Mouse (Mus musculus) MEL (cell line): ENCODE results near the gene Nsun6. TPM values are rescaled to one million over a fixed set of nuclear protein-coding genes. Genes with fewer than 3 reads are reported as not detected.

Source experiments
- DNase-seq: peaks from one replicate; pipeline ENCODE4 v3.0.0; 2011; ENCODE audit warnings: low read depth, low spot score
- H3K27ac ChIP-seq: 2 replicates; pipeline ENCODE4 v1.5.1; 2012; ENCODE audit warnings: low read depth, mild to moderate bottlenecking, control low read depth, low read length, moderate library complexity; ENCODE audit not compliant: control insufficient read depth
- H3K27me3 ChIP-seq, 2 experiments: fragments of 150-350 bp in 1 of 2; sonication (generic) in 1 of 2; 2 replicates each; pipeline ENCODE4 v1.6.1; 2012; ENCODE audit warnings: low read length in 2 of 2, mild to moderate bottlenecking in 2 of 2, improper control_type of control experiment in 1 of 2, moderate library complexity in 1 of 2; ENCODE audit not compliant: insufficient read depth in 2 of 2, control insufficient read depth in 1 of 2
- H3K36me3 ChIP-seq, 2 experiments: 2 replicates each; pipeline ENCODE4 v1.6.1; 2012 to 2014; ENCODE audit warnings: low read length in 2 of 2, improper control_type of control experiment in 1 of 2, inconsistent platforms in 1 of 2, mild to moderate bottlenecking in 1 of 2; ENCODE audit not compliant: insufficient read depth in 2 of 2, control insufficient read depth in 1 of 2
- H3K4me1 ChIP-seq, 2 experiments: fragments of 150-350 bp in 1 of 2; sonication (generic) in 1 of 2; 2 replicates each; pipeline ENCODE4 v1.6.1; 2012; ENCODE audit warnings: low read length in 2 of 2, improper control_type of control experiment in 1 of 2, mild to moderate bottlenecking in 1 of 2; ENCODE audit not compliant: insufficient read depth in 2 of 2, control insufficient read depth in 1 of 2
- H3K4me3 ChIP-seq, 2 experiments: fragments of 150-350 bp in 1 of 2; sonication (generic) in 1 of 2; 2 replicates each; pipeline ENCODE4 v1.5.1; 2012; ENCODE audit warnings: low read depth in 2 of 2, low read length in 2 of 2, mild to moderate bottlenecking in 2 of 2, moderate library complexity in 2 of 2, control low read depth in 1 of 2, improper control_type of control experiment in 1 of 2; ENCODE audit not compliant: control insufficient read depth in 1 of 2, insufficient read depth in 1 of 2
- H3K79me2 ChIP-seq: 2 replicates; pipeline ENCODE4 v1.6.1; 2012; ENCODE audit warnings: mild to moderate bottlenecking, low read length, moderate library complexity; ENCODE audit not compliant: control insufficient read depth, poor library complexity, insufficient read depth
- H3K9ac ChIP-seq: 2 replicates; pipeline ENCODE4 v1.6.1; 2012; ENCODE audit warnings: low read depth, mild to moderate bottlenecking, control low read depth, low read length, moderate library complexity; ENCODE audit not compliant: control insufficient read depth, poor library complexity, severe bottlenecking
- H3K9me3 ChIP-seq: fragments of 150-350 bp; sonication (generic); replicated peaks from 2 replicates; pipeline ENCODE4 v1.6.1; 2012; ENCODE audit warnings: mild to moderate bottlenecking, low read length, improper control_type of control experiment, moderate library complexity; ENCODE audit not compliant: insufficient read depth
- BHLHE40 ChIP-seq: IDR thresholded peaks from 2 replicates; pipeline ENCODE4 v1.6.1; 2012; ENCODE audit warnings: low read depth, mild to moderate bottlenecking, inconsistent platforms, low read length, improper control_type of control experiment, borderline replicate concordance
- CHD1 ChIP-seq: IDR thresholded peaks from 2 replicates; pipeline ENCODE4 v1.6.1; 2012; ENCODE audit warnings: low read depth, mild to moderate bottlenecking, inconsistent platforms, low read length, improper control_type of control experiment
- CTCF ChIP-seq, 3 experiments: IDR thresholded peaks in 2 of 3; conservative IDR thresholded peaks in 1 of 3; 2 replicates each; pipeline ENCODE4 v1.5.1; 2011 to 2012; ENCODE audit warnings: low read length in 3 of 3, low read depth in 2 of 3, mild to moderate bottlenecking in 2 of 3, improper control_type of control experiment in 1 of 3, inconsistent platforms in 1 of 3, mixed read lengths in 1 of 3, moderate library complexity in 1 of 3; ENCODE audit not compliant: control insufficient read depth in 1 of 3, insufficient read depth in 1 of 3, poor library complexity in 1 of 3, severe bottlenecking in 1 of 3
- EP300 ChIP-seq, 2 experiments: IDR thresholded peaks; 2 replicates each; pipeline ENCODE4 v1.6.1; 2011; ENCODE audit warnings: improper control_type of control experiment in 2 of 2, low read length in 2 of 2, low read depth in 1 of 2, mild to moderate bottlenecking in 1 of 2
- ETS1 ChIP-seq: IDR thresholded peaks from 2 replicates; pipeline ENCODE4 v1.6.1; 2012; ENCODE audit warnings: low read depth, mild to moderate bottlenecking, inconsistent platforms, low read length, improper control_type of control experiment, moderate library complexity
- GABPA ChIP-seq: IDR thresholded peaks from 2 replicates; pipeline ENCODE4 v1.6.1; 2012; ENCODE audit warnings: low read depth, mild to moderate bottlenecking, inconsistent platforms, low read length, improper control_type of control experiment, moderate library complexity
- HCFC1 ChIP-seq: IDR thresholded peaks from 2 replicates; pipeline ENCODE4 v1.6.1; 2012; ENCODE audit warnings: low read depth, mild to moderate bottlenecking, inconsistent platforms, low read length, improper control_type of control experiment, moderate library complexity
- KAT2A ChIP-seq: conservative IDR thresholded peaks from 2 replicates; pipeline ENCODE4 v1.6.1; 2012; ENCODE audit warnings: low read depth, low read length, improper control_type of control experiment, inconsistent platforms
- MAX ChIP-seq: IDR thresholded peaks from 2 replicates; pipeline ENCODE4 v1.6.1; 2011; ENCODE audit warnings: low read length, improper control_type of control experiment
- MEF2A ChIP-seq: IDR thresholded peaks from 2 replicates; pipeline ENCODE4 v1.6.1; 2014; ENCODE audit warnings: low read depth, mild to moderate bottlenecking, inconsistent platforms, low read length, improper control_type of control experiment; ENCODE audit not compliant: poor library complexity, insufficient replicate concordance, severe bottlenecking; ENCODE audit errors: extremely low read depth
- MXI1 ChIP-seq: IDR thresholded peaks from 2 replicates; pipeline ENCODE4 v1.6.1; 2011; ENCODE audit warnings: mild to moderate bottlenecking, low read depth, low read length, improper control_type of control experiment
- MYB ChIP-seq: IDR thresholded peaks from 2 replicates; pipeline ENCODE4 v1.6.1; 2011; ENCODE audit warnings: mild to moderate bottlenecking, low read depth, low read length, improper control_type of control experiment
- RCOR1 ChIP-seq: IDR thresholded peaks from 2 replicates; pipeline ENCODE4 v1.6.1; 2012; ENCODE audit warnings: low read depth, mild to moderate bottlenecking, inconsistent platforms, low read length, improper control_type of control experiment
- SIN3A ChIP-seq: IDR thresholded peaks from 2 replicates; pipeline ENCODE4 v1.6.1; 2012; ENCODE audit warnings: low read length, improper control_type of control experiment, inconsistent platforms
- SMC3 ChIP-seq: IDR thresholded peaks from 2 replicates; pipeline ENCODE4 v1.6.1; 2011; ENCODE audit warnings: low read depth, low read length, improper control_type of control experiment
- TAL1 ChIP-seq: IDR thresholded peaks from 2 replicates; pipeline ENCODE4 v1.6.1; 2012; ENCODE audit warnings: mild to moderate bottlenecking, inconsistent platforms, low read length, moderate library complexity, mixed read lengths
- TBP ChIP-seq: IDR thresholded peaks from 2 replicates; pipeline ENCODE4 v1.8.0; 2011; ENCODE audit warnings: low read depth, low read length, improper control_type of control experiment
- UBTF ChIP-seq: IDR thresholded peaks from 2 replicates; pipeline ENCODE4 v1.6.1; 2012; ENCODE audit warnings: low read depth, mild to moderate bottlenecking, inconsistent platforms, low read length, improper control_type of control experiment, moderate library complexity, borderline replicate concordance; ENCODE audit not compliant: insufficient read depth
- USF1 ChIP-seq: IDR thresholded peaks from 2 replicates; pipeline ENCODE4 v1.6.1; 2014; ENCODE audit warnings: low read depth, mild to moderate bottlenecking, inconsistent platforms, low read length, improper control_type of control experiment, moderate library complexity
- USF2 ChIP-seq, 2 experiments: IDR thresholded peaks; 2 replicates each; pipeline ENCODE4 v1.6.1; 2011 to 2012; ENCODE audit warnings: improper control_type of control experiment in 2 of 2, low read length in 2 of 2, borderline replicate concordance in 1 of 2, inconsistent platforms in 1 of 2, low read depth in 1 of 2, mild to moderate bottlenecking in 1 of 2; ENCODE audit not compliant: insufficient read depth in 1 of 2
- polyA plus RNA-seq, 2 experiments: library from polyadenylated mRNA; stranded (reverse) in 1 of 2; unstranded in 1 of 2; fragments of >175 nt in 1 of 2; fragments of >200 nt in 1 of 2; gene quantifications; 2 replicates each; pipeline versions ENCODE4 v1.2.1 to v1.2.4; 2012; ENCODE audit warnings: low replicate concordance in 2 of 2, low read depth in 1 of 2; ENCODE audit not compliant: insufficient read length in 2 of 2, insufficient read depth in 1 of 2, missing spikeins in 1 of 2
- total RNA-seq: library from RNA; depleted of rRNA; stranded (reverse); fragments of 300-350 nt; gene quantifications from 2 replicates; pipeline ENCODE4 v1.2.3, GENCODE M21; 2012

Nsun6 gene
- total and polyA plus RNA-seq, 3 experiments: 5.4 to 6.3 TPM; not detected in 1

- H3K36me3 ChIP-seq: peaks cover 0 to 3% of the 10 kb centered on the region in 2 experiments; a peak in 2 of 4 replicates
- peaks cover 6% of the 10 kb centered on the region; the same call in 1 of the 2 replicates for H3K79me2 ChIP-seq
- H3K4me1 ChIP-seq: no peaks in the 10 kb centered on the region
- DNase-seq: no peak
- TF ChIP-seq MYB (no peak), EP300 (IDR thresholded peaks at IDR 0.05; ENCODE audit: low read depth in 1 of 2, low read length in 2 of 2) (no peak), RCOR1 (no peak), KAT2A (no peak), UBTF (no peak), ETS1 (no peak), BHLHE40 (no peak), MEF2A (no peak), SIN3A (no peak), MAX (no peak), TBP (no peak), SMC3 (no peak), CTCF (IDR thresholded peaks at IDR 0.05 in 2 of 3, conservative IDR thresholded peaks at IDR 0.05 in 1 of 3; ENCODE audit: control insufficient read depth in 1 of 3, insufficient read depth in 1 of 3, low read depth in 2 of 3, low read length in 3 of 3, poor library complexity in 1 of 3, severe bottlenecking in 1 of 3) (no peak), USF2 (IDR thresholded peaks at IDR 0.05; ENCODE audit: borderline replicate concordance in 1 of 2, insufficient read depth in 1 of 2, low read depth in 1 of 2, low read length in 2 of 2) (no peak), USF1 (no peak), GABPA (no peak), CHD1 (no peak), HCFC1 (no peak), TAL1 (no peak), MXI1 (no peak)
- H3K4me3 ChIP-seq: no peak overlapping the region
- no peaks in the 10 kb centered on the region for H3K9me3 ChIP-seq
- H3K27me3 ChIP-seq: no peaks in the 10 kb centered on the region
- no peak overlapping the region for H3K27ac ChIP-seq
- no peak overlapping the region for H3K9ac ChIP-seq
Observed at GRCm38 (mm10) chr2:15065447-15065846, 10.6 kb upstream of the Nsun6 start.
